Mouse (Mus musculus) naive thymus-derived CD4-positive, alpha-beta T cell, adult 2 months (primary cell): ENCODE measurements around the gene Specc1l.
A peak's percentile ranks its signal among the peaks of the same experiment; 100 is the strongest.
"Not testable (repeated sequence)": the region's sequence is repeated elsewhere in the genome, so short reads cannot be mapped to it uniquely, and the experiment has no call there.

Experiments
- DNase-seq: peaks from one replicate; pipeline ENCODE4 v3.0.0-alpha.2; 2011; ENCODE audit warnings: low read depth

Gene Specc1l

GRCm38 (mm10) chr10:75282648-75283047 lies 70.8 kb downstream of the Specc1l start:
- DNase-seq = peak; percentile 78

DNA sequence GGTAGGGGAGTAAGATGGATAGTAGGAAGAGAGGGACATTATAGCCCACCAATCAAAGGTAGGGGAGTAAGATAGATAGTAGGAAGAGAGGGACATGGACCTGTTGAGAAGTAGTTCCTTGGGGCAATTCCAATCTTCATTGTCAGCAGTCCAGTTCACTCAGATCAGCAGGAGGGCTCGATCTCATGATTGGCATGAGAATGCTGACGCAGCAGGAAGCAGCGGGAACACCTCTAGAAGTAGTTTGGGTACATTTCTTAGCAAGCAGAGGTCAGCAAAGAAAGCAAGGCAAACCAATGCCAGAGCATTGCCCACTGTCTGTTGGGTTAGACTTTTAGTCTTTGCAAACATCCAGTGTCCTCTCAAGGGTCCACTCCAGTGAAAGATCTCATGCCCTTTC lies 71.9 kb downstream of the Specc1l start:
- no peak for DNase-seq

DNA sequence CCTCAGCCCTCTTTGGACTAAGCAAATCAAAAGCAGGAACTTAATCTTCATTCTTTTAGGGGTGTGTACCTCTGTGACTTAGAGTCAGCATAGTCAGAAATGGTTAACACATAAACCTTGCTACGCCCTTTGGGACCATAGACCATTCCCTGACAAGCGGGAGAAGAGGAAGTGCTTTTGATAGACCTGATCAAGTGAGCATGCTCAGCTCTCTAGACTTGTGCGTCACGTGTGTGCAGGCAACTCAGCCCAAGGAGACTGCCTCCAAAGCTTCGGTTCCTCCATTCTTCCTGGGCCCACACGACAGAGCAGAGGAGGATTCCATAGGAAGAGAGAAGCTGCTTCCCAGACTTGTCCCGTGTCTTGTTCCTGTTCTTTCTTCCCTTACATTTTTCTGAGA lies 76.7 kb downstream of the Specc1l start:
- DNase-seq = no peak

- DNase-seq = no peak
These were observed 77.5 kb downstream of the Specc1l start for GRCm38 (mm10) chr10:75289392-75289791.

GRCm38 (mm10) chr10:75290650-75291049 lies 78.8 kb downstream of the Specc1l start:
- DNase-seq = no peak

GRCm38 (mm10) chr10:75291338-75291737 lies 79.5 kb downstream of the Specc1l start:
- no peak for DNase-seq

DNA sequence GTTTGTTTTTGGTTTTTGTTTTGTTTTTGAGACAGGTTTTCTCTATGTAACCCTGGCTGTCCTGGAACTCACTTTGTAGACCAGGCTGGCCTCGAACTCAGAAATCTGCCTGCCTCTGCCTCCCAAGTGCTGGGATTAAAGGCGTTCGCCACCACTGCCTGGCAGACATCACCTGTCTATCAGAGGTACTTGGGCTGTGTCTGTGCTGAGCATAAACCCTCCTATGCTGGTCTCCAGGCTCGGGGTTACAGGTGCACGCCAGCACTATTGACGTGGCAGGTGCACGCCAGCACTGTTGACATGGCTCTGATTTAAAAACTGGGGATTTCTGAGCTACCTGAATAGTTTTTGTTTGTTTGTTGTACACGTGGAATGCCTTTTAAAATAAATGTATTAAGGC lies 80.3 kb downstream of the Specc1l start:
- not testable (repeated sequence) for DNase-seq

DNA sequence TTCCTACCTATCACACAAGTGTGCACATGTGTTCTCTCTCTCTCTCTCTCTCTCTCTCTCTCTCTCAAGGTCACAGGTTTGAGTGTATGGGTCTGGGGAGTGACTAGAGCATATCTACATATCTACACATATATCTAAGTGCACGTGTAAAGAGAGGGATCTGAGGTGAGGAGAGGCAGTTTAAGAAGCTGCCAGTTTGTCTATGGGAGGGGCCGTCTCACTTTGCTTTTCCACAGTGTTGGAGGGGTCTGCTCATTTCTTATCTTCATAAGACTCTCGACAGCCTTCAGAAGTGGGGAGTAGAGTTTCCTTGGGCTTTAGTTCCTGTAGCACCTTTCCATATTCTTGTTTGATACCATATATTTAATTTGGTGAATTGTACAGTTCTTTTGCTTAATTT lies 81.4 kb downstream of the Specc1l start:
- no peak for DNase-seq

- DNase-seq = no peak
These were observed 82.5 kb downstream of the Specc1l start for GRCm38 (mm10) chr10:75294362-75294761.

DNA sequence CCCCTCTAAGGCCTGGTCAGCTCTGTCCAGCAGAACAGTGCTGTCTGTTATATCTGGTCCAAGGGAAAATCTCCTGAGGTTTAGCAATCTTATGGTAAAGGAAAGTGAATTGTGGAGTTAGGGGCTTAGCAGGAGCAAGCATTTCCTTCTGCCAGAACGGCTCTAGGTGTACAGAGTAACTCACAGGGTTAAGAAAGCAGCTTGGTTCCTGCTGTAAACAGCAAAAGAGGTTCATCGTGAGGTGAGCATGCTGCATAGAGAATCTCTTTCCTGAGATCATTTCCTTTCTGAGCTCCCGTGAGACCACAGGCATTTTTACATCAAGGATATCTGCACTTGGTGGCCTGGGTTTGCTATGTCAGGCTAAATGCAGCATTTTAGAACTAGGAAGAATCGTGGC lies 83.1 kb downstream of the Specc1l start:
- peak; percentile 53 for DNase-seq

DNA sequence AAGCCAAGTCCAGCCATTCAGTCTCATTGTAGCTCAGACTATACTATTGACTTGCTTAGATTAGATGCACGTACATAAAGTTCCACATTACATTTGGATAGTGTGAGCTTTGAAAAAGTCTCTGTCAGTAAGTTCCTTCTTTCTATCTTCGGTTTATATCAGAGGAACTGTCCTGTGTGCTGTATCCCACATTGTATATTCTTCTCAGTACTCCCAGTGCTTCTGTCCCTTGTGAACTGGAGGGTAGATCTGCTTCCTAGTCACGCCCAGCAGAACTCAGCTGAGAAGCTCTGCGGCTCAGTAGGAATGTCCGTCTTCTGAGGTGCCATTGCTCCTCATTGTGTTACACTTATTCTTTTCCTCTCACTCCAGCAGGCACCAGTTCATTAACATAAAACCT lies 86.7 kb downstream of the Specc1l start:
- no peak for DNase-seq

DNA sequence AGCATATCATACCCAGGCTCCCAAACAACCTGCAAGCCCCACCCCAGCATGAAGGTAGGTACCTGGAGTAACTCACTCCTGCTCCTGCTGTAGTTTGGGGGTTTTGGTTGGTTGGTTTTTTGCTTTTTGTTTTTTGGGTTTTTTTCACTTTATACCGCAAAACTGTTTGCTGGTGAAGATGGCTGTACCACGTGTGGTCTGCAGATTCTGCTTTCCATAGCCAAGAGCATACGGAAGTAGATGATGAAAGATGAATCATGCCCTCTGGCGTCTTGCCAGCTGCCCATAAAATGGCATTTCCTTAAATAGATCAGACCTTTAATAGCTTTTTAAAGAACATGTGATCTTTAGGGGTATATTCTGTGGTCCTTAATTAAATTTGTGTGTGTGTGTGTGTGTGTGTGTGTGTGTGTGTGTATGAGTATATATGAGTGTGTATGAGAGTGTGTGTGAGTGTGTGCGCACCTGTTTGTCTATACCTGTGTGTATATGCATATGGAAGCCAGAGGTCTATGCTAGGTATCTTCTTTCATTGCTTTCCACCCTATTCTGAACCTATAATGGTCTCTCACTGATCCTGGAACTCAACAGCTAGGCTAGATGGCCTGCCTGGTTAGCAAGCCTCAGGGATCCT lies 88.0 kb downstream of the Specc1l start:
- DNase-seq = peak; percentile 88

DNA sequence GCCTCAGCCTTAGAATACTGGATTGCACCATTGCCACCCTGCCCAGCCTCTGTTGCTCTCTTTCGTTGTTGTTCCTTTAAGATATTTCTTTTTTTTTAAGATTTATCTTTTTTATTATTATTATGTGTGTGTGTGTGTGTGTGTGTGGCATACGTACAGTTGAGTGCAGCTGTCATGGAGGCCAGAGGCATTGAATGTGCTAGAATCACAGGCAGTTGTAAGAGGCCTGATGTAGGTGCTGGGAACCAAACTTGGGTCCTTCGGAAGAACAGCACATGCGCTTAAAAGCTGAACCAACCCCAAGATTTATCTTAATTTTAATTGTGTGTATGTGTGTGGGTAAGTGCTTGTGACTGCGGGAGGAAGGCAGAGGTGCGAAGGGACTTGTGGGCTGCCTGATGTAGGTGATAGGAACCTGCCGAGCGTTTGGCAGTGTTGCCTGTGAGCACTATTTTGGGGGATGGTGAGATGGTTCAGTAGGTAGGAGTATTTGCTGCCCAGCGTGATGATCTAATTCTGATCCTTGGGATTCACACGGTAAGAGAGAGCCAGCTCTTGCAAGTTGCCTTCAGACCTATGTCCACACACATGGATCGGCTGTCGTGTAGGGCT lies 89.4 kb downstream of the Specc1l start:
- DNase-seq = peak; percentile 22

DNA sequence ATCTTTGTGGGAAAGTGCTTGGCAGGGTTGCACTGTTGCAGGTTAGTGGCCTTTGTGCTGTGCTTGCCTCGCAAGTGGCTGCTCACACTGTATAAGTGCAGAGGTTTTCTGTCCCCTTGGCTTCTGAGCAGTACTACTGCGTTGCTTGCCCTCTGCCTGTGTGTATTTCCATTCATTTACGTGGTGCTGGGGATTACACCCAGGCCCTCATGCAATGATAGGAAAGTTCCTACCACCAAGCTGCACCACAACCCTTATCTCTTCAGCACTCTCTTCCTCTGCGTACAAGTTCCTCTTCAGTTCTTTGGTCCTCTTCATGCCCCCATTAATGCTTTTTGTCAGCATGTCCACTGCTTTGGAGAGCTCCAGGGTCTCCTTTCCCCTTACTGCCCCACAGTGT lies 90.1 kb downstream of the Specc1l start:
- DNase-seq = peak; percentile 43

- peak; percentile 26 for DNase-seq
These were observed 90.7 kb downstream of the Specc1l start for GRCm38 (mm10) chr10:75302536-75302935.

DNA sequence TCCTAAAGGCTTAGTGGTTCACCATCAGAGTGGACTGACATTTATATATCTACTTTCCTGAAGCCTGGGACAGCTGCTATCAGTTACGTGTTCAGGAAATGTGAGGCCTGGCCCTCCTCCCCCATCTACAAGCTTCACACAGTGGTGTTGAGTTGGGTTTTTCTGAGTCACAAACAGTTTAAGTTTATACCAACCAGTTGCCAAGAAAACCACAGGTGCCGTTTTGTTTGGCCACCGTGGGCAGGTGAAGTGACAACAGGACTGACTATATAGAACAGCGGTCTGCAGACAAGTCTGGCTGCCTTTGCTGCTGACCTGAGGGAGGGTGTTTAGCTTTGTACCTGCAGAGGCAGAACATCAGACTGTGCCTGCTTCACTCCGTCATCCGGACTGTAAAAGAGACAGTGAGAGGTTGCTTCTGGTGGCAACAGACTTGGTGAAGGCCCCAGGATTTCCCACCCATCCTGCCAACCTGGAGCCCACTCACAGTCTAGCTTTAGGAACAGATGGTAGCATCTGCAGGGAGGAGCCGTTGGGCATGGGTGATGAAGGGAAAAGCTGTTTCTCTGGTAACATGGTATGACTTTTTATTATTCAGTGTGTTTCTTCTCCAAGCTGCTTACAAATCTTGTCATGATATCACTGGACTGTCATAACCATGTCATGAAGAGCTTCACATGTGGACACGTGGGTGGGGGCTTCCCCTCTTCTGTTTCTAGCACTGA lies 91.6 kb downstream of the Specc1l start:
- peak; percentile 70 for DNase-seq

- no peak for DNase-seq
These were observed 92.2 kb downstream of the Specc1l start for GRCm38 (mm10) chr10:75304049-75304405.

DNA sequence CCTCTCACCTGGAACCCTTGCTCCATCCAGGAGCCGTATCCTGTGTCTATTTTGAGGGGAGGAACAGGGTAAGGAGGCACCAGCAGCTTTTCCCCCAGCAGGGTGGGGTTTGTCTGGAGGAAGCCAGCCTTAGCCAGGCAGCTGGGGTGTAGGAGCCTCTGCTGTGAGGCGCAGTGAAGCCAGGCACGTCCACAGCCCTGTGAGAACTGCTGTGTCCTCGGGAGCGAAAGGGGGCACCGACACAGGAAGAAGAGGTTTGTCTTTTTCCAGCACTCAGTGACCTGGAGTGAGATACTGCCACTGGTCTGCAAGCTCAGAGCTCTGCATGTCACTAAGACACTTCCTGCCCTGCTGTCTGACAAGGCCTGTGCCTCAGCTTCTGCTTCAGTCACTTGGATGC lies 92.5 kb downstream of the Specc1l start:
- peak; percentile 42 for DNase-seq

GRCm38 (mm10) chr10:75307130-75307529 lies 95.3 kb downstream of the Specc1l start:
- DNase-seq = no peak

GRCm38 (mm10) chr10:75312361-75312760 lies 100.5 kb downstream of the Specc1l start:
- no peak for DNase-seq

DNA sequence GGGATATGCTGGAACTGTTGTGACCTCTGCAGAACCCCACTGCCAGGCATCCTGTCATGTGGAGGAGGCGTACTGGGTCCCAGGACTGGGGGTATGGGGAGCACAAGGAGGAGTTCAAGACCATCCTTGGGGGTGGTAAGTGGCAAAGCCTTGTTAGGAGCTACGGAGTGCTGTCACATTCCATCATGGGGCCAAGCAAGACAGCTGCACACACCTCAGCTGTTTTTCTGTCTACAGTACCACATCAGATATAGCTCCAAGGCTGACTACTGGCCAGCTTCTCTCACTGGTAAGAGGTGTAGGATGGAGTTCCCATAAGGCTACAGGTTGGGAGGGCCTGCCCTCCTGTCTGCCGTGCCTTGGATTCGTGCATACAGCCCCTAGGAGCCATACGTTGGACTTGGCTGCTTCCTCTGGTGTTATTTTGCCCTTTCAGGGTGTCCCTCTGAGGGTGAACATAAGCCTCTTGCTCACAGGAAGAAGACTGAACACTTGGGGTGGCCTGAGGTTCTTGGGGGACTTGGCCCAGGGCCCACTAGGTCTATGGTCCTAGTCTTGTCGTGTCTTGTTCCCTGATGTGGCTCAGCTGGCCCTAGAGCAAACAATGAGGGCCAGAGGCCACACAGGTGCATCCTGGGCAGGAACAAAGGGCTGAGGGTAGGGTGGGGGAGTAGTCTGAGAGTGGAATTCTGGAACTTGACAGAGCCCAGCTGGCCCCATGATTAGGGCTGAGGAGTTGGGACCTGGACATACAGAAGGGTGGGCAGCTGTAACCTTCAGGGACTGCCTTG lies 102.5 kb downstream of the Specc1l start:
- DNase-seq = no peak

GRCm38 (mm10) chr10:75315756-75316155 lies 103.9 kb downstream of the Specc1l start:
- no peak for DNase-seq

DNA sequence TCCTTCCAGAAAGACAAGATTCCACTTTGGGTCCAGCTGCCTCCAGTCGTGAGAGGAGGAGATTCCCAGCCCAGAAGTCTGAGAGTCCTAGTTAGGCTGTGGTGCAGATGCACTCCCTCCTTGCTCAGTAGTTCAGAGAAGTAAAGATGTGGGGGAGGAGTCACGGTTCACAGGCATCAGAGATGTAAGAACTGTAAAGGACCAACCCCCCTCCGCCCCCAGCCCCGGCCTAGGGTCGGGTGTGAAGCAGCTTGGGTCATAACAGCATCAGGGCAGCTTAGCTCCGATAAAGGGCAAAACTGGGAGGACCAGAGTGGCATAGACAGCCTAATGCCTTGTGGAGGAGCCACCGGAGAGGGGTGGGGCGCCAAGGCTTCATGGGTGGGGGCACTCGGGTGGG lies 104.6 kb downstream of the Specc1l start:
- DNase-seq = peak; percentile 70

DNA sequence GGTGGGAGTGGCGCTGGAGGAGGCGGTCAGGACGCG lies 104.8 kb downstream of the Specc1l start, which contains the start of gene Adora2a:
Gene Adora2a, plus strand, starts transcription at position 6 of the 36 bp plus-strand sequence.
- DNase-seq = no peak
